ENCODE assay signal across 15 mouse cellular contexts in genomic region chr15:100429959-100430565, GRCm38 (mm10). TPM values are rescaled to one million over a fixed set of nuclear protein-coding genes. Genes with fewer than 3 reads are reported as not detected.
DNase-seq lines count a peak whose midpoint lies in the region; ATAC-seq and TF ChIP-seq lines count a peak whose summit lies in the region.
"Had no signal": no experiment of that assay in that cellular context is flagged by ENCODE, and none has a peak within 500 bp of the region (broad histone marks: within the 10 kb centered on the region; RNA-seq: fewer than 3 reads in every experiment).

No protein-coding gene starts in this region.

- no peak overlapping the region for H3K4me2 ChIP-seq in forebrain, embryonic 16.5 days (ENCODE audit: low read length)
- H3K4me2 ChIP-seq in forebrain, embryonic 11.5 days (ENCODE audit: low read depth, low read length, severe bottlenecking): no peak overlapping the region
- no peak overlapping the region for H3K4me2 ChIP-seq in lung, embryonic 14.5 days
- H3K4me2 ChIP-seq in stomach, embryonic 16.5 days (ENCODE audit: low read depth, low read length): no peak overlapping the region
- H3K4me2 ChIP-seq: heart, embryonic 11.5 days; midbrain, embryonic 13.5 days had no signal

- no peak overlapping the region for H3K27ac ChIP-seq in forebrain, embryonic 16.5 days (ENCODE audit: low read length)
- H3K27ac ChIP-seq in forebrain, embryonic 11.5 days (ENCODE audit: low read depth, low read length): no peak overlapping the region
- H3K27ac ChIP-seq in lung, embryonic 14.5 days (ENCODE audit: low read depth): no peak overlapping the region
- no peak overlapping the region for H3K27ac ChIP-seq in stomach, embryonic 16.5 days (ENCODE audit: low read length)
- H3K27ac ChIP-seq: midbrain, embryonic 13.5 days had no signal

- H3K27me3 ChIP-seq in forebrain, embryonic 16.5 days (replicated peaks; ENCODE audit: control insufficient read depth, insufficient read depth, low read length): peaks cover 11% of the 10 kb centered on the region
- peaks cover 4% of the 10 kb centered on the region for H3K27me3 ChIP-seq in forebrain, embryonic 11.5 days (ENCODE audit: control insufficient read depth, insufficient read depth, low read length)
- peaks cover 2% of the 10 kb centered on the region for H3K27me3 ChIP-seq in lung, embryonic 14.5 days (ENCODE audit: insufficient read depth, low read length)
- 0 out of 2 replicates have a peak, but pooled peaks cover 3% of the 10 kb centered on the region for H3K27me3 ChIP-seq in stomach, embryonic 16.5 days (ENCODE audit: control insufficient read depth, insufficient read depth, low read length)

- TF ChIP-seq CTCF in lung, embryonic 14.5 days (IDR thresholded peaks at IDR 0.05; ENCODE audit: low read depth): no peak

- ATAC-seq in forebrain, embryonic 16.5 days: 0 out of 2 replicates have a peak, but pooled peaks have one; percentile 20
- no peak for ATAC-seq in forebrain, embryonic 11.5 days (replicated peaks; ENCODE audit: low FRiP score)
- no peak for ATAC-seq in lung, embryonic 14.5 days (ENCODE audit: insufficient read depth)
- ATAC-seq in stomach, embryonic 16.5 days (ENCODE audit: insufficient read depth, low FRiP score): 0 out of 2 replicates have a peak, but pooled peaks have one; percentile 12
- ATAC-seq in frontal cortex, adult (ENCODE audit: low TSS enrichment): no peak
- ATAC-seq: lung, postnatal 0 days; midbrain, embryonic 13.5 days had no signal

- H3K36me3 ChIP-seq in forebrain, embryonic 16.5 days (ENCODE audit: control insufficient read depth, insufficient read depth): no peaks in the 10 kb centered on the region
- no peaks in the 10 kb centered on the region for H3K36me3 ChIP-seq in forebrain, embryonic 11.5 days (ENCODE audit: control insufficient read depth, insufficient read depth, low read length)
- H3K36me3 ChIP-seq in lung, embryonic 14.5 days (ENCODE audit: insufficient read depth): no peaks in the 10 kb centered on the region
- no peaks in the 10 kb centered on the region for H3K36me3 ChIP-seq in stomach, embryonic 16.5 days (ENCODE audit: control insufficient read depth, insufficient read depth, low read length)
- H3K36me3 ChIP-seq: midbrain, embryonic 13.5 days had no signal

- no peak for DNase-seq in forebrain, embryonic 11.5 days (ENCODE audit: low spot score)
- DNase-seq in lung, embryonic 14.5 days: peak; percentile 26
- no peak for DNase-seq in lung, postnatal 36 days
- DNase-seq in cerebellum, postnatal 36 days: peak; percentile 25 to 44
- no peak for DNase-seq in frontal cortex, postnatal 10 days (ENCODE audit: low spot score in 2 of 2)
- DNase-seq: adrenal gland, adult 8-10 months; thymus, postnatal 25 days had no signal

- 67% methylated on average over 11 of the region's 11 CpGs for WGBS in forebrain, embryonic 16.5 days
- WGBS in forebrain, embryonic 11.5 days: 86% methylated on average over 11 of the region's 11 CpGs
- 54% methylated on average over 11 of the region's 11 CpGs for WGBS in lung, embryonic 14.5 days
- 61% methylated on average over 11 of the region's 11 CpGs for WGBS in stomach, embryonic 16.5 days

- H3K4me1 ChIP-seq in forebrain, embryonic 16.5 days (replicated peaks; ENCODE audit: control insufficient read depth, insufficient read depth, low read length): no peaks in the 10 kb centered on the region
- H3K4me1 ChIP-seq in forebrain, embryonic 11.5 days (replicated peaks; ENCODE audit: control insufficient read depth, insufficient read depth, low read length): no peaks in the 10 kb centered on the region
- H3K4me1 ChIP-seq in lung, embryonic 14.5 days (ENCODE audit: insufficient read depth): no peaks in the 10 kb centered on the region
- H3K4me1 ChIP-seq in stomach, embryonic 16.5 days (ENCODE audit: control insufficient read depth, insufficient read depth, low read length): no peaks in the 10 kb centered on the region
- H3K4me1 ChIP-seq: midbrain, embryonic 13.5 days had no signal

- H3K9ac ChIP-seq in forebrain, embryonic 16.5 days (replicated peaks; ENCODE audit: low read depth, low read length): no peak overlapping the region
- no peak overlapping the region for H3K9ac ChIP-seq in forebrain, embryonic 11.5 days (ENCODE audit: low read length)
- H3K9ac ChIP-seq in lung, embryonic 14.5 days: no peak overlapping the region
- H3K9ac ChIP-seq in stomach, embryonic 16.5 days (ENCODE audit: low read length): no peak overlapping the region
- H3K9ac ChIP-seq: midbrain, embryonic 13.5 days had no signal

- H3K4me3 ChIP-seq in forebrain, embryonic 16.5 days (replicated peaks; ENCODE audit: low read length): no peak overlapping the region
- H3K4me3 ChIP-seq in forebrain, embryonic 11.5 days (ENCODE audit: low read depth, low read length): no peak overlapping the region
- H3K4me3 ChIP-seq in lung, embryonic 14.5 days (ENCODE audit: low read depth, low read length): no peak overlapping the region
- H3K4me3 ChIP-seq in stomach, embryonic 16.5 days (replicated peaks; ENCODE audit: low read length): no peak overlapping the region
- H3K4me3 ChIP-seq: midbrain, embryonic 13.5 days had no signal

- H3K9me3 ChIP-seq in forebrain, embryonic 16.5 days (ENCODE audit: control insufficient read depth, low read length): no peaks in the 10 kb centered on the region
- no peaks in the 10 kb centered on the region for H3K9me3 ChIP-seq in forebrain, embryonic 11.5 days (ENCODE audit: control insufficient read depth, low read length)
- H3K9me3 ChIP-seq in lung, embryonic 14.5 days (ENCODE audit: low read depth, low read length): no peaks in the 10 kb centered on the region
- H3K9me3 ChIP-seq in stomach, embryonic 16.5 days (replicated peaks; ENCODE audit: control insufficient read depth, low read length): no peaks in the 10 kb centered on the region
- H3K9me3 ChIP-seq: midbrain, embryonic 13.5 days had no signal

RNA-seq across cellular contexts. Expression of gene Slc11a2, which starts 5.2 kb away (rescaled TPM):
- polyA plus RNA-seq in forebrain, embryonic 16.5 days (2015; fragmentation: Nextera tagmentation; extraction: Ambion mirVana): 20.3 and 28.2 TPM in 2 replicates
- polyA plus RNA-seq in forebrain, embryonic 11.5 days (2014; fragmentation: Nextera tagmentation; extraction: Ambion mirVana): 18.0 and 23.2 TPM in 2 replicates
- 17.8 and 21.6 TPM in 2 replicates for polyA plus RNA-seq in lung, embryonic 14.5 days (2014; fragmentation: Nextera tagmentation; extraction: Ambion mirVana)
- polyA plus RNA-seq in stomach, embryonic 16.5 days (2015; fragmentation: Nextera tagmentation; extraction: Ambion mirVana): 27.0 and 28.3 TPM in 2 replicates

RNA-seq across cellular contexts. Expression of gene Gm5475, which starts 8.1 kb away (rescaled TPM):
- 0.09 TPM in 2 replicates for polyA plus RNA-seq in forebrain, embryonic 16.5 days (2015; fragmentation: Nextera tagmentation; extraction: Ambion mirVana)
- polyA plus RNA-seq in forebrain, embryonic 11.5 days (2014; fragmentation: Nextera tagmentation; extraction: Ambion mirVana): not detected in 2 replicates
- not detected in 2 replicates for polyA plus RNA-seq in lung, embryonic 14.5 days (2014; fragmentation: Nextera tagmentation; extraction: Ambion mirVana)
- 0.13 TPM in 1 of 2 replicates, not detected in the other for polyA plus RNA-seq in stomach, embryonic 16.5 days (2015; fragmentation: Nextera tagmentation; extraction: Ambion mirVana)
- polyA plus RNA-seq: heart, embryonic 11.5 days; limb, embryonic 11.5 days; spleen, adult 2 months had no signal

RNA-seq across cellular contexts. Expression of gene Letmd1, which starts 38.8 kb away (rescaled TPM):
- polyA plus RNA-seq in forebrain, embryonic 16.5 days (2015; fragmentation: Nextera tagmentation; extraction: Ambion mirVana): 52.4 and 58.7 TPM in 2 replicates
- 41.3 and 46.6 TPM in 2 replicates for polyA plus RNA-seq in forebrain, embryonic 11.5 days (2014; fragmentation: Nextera tagmentation; extraction: Ambion mirVana)
- polyA plus RNA-seq in lung, embryonic 14.5 days (2014; fragmentation: Nextera tagmentation; extraction: Ambion mirVana): 20.6 and 22.9 TPM in 2 replicates
- polyA plus RNA-seq in stomach, embryonic 16.5 days (2015; fragmentation: Nextera tagmentation; extraction: Ambion mirVana): 25.8 and 26.7 TPM in 2 replicates

Comparison
In these comparisons a context has a peak if more than half of its experiments do, and no peak if none do; other contexts are left out.
1. ATAC-seq: peak in forebrain, embryonic 16.5 days (single experiment) and stomach, embryonic 16.5 days (single experiment); none in forebrain, embryonic 11.5 days (single experiment), lung, embryonic 14.5 days (single experiment) and frontal cortex, adult (single experiment).
2. DNase-seq: peak in lung, embryonic 14.5 days (single experiment) and cerebellum, postnatal 36 days (2 of 2); none in forebrain, embryonic 11.5 days (single experiment), lung, postnatal 36 days (single experiment) and frontal cortex, postnatal 10 days (0 of 2).